Comparison of ENCODE assay signal across 13 mouse cellular contexts in the genomic region with DNA sequence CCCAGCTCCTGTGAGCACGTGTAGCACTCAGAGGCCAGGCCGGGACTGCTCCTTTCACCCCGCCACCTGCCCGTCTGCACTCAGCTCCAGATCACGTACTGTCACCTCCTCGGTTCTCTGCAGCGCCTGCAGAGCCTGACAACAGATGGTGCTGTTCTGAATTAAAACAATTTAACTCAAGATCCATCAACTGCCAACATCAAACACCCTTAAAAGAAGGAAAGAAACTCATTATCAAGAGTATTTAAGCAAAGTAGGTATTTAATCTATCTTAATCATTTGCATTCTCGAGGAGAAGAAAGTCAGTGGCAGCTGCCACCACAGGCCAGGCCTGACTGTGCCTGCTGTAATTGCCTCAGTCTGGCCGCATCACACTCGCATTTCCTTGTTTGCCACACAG. TPM values are rescaled to one million over a fixed set of nuclear protein-coding genes. Genes with fewer than 3 reads are reported as not detected.
DNase-seq lines count a peak whose midpoint lies in the region; ATAC-seq and TF ChIP-seq lines count a peak whose summit lies in the region.
"Had no signal": no experiment of that assay in that cellular context is flagged by ENCODE, and none has a peak within 500 bp of the region (broad histone marks: within the 10 kb centered on the region; RNA-seq: fewer than 3 reads in every experiment).

No protein-coding gene starts in this region.

- TF ChIP-seq CTCF in left cerebral cortex, adult 2 months (IDR thresholded peaks at IDR 0.05), result peak; percentile 17; the same call in 1 of the 2 replicates

- H3K27me3 ChIP-seq in forebrain, embryonic 13.5 days, result no peaks in the 10 kb centered on the region
- H3K27me3 ChIP-seq: neural tube, embryonic 13.5 days had no signal

- no peak overlapping the region for H3K4me2 ChIP-seq in forebrain, embryonic 13.5 days
- H3K4me2 ChIP-seq: neural tube, embryonic 13.5 days had no signal

- H3K27ac ChIP-seq in left cerebral cortex, adult 2 months, result peak overlapping the region; percentile 47; the same call in 1 of the 2 replicates
- peak overlapping the region; percentile 87 for H3K27ac ChIP-seq in forebrain, embryonic 13.5 days
- H3K27ac ChIP-seq: neural tube, embryonic 13.5 days had no signal

- no peaks in the 10 kb centered on the region for H3K9me3 ChIP-seq in forebrain, embryonic 13.5 days (replicated peaks)
- H3K9me3 ChIP-seq: neural tube, embryonic 13.5 days had no signal

- 21% methylated on average over 10 of the region's 10 CpGs for WGBS in forebrain, embryonic 13.5 days

- H3K36me3 ChIP-seq in forebrain, embryonic 13.5 days (ENCODE audit: poor library complexity, severe bottlenecking), result no peaks in the 10 kb centered on the region
- H3K36me3 ChIP-seq: neural tube, embryonic 13.5 days had no signal

- DNase-seq in left cerebral cortex, adult 2 months (ENCODE audit: extremely low spot score in 1 of 2, low spot score in 2 of 2), result no peak
- no peak for DNase-seq in left cerebral cortex, postnatal 10 days (ENCODE audit: extremely low spot score in 1 of 2, low spot score in 2 of 2)
- DNase-seq in cerebellum, adult 9-10 months, result peak; percentile 41
- DNase-seq in retina, embryonic 14.5 days (ENCODE audit: low spot score), result peak; percentile 56
- no peak for DNase-seq in spleen, postnatal 4 days (ENCODE audit: low spot score in 2 of 2)
- DNase-seq: adrenal gland, postnatal 14 days; heart, postnatal 10 days; kidney, adult 2 months; left cerebral cortex, postnatal 4 days; right cerebral cortex, postnatal 4 days had no signal

- intact Hi-C loops in left cerebral cortex, adult 2 months (cut with DNase I), result no loop called here
- intact Hi-C loops in left cerebral cortex, postnatal 10 days (cut with DNase I), result no loop called here

- peak; percentile 85 for ATAC-seq in forebrain, embryonic 13.5 days
- ATAC-seq in megakaryocyte-erythroid progenitor cell, adult 5-6 weeks (replicated peaks; ENCODE audit: low FRiP score, low TSS enrichment, poor library complexity, severe bottlenecking), result no peak

- no peak overlapping the region for H3K4me3 ChIP-seq in left cerebral cortex, adult 2 months
- no peak overlapping the region for H3K4me3 ChIP-seq in forebrain, embryonic 13.5 days
- H3K4me3 ChIP-seq: neural tube, embryonic 13.5 days had no signal

- no peak overlapping the region for H3K9ac ChIP-seq in forebrain, embryonic 13.5 days
- H3K9ac ChIP-seq: neural tube, embryonic 13.5 days had no signal

- peaks cover 59% of the 10 kb centered on the region for H3K4me1 ChIP-seq in forebrain, embryonic 13.5 days

RNA-seq across cellular contexts. Expression of a gene that starts 38.8 kb away (rescaled TPM):
- total RNA-seq in left cerebral cortex, adult 2 months (2021), result 10 to 100 TPM; 38.9 to 39.3 TPM
- 10 to 100 TPM; 33.5 to 37.9 TPM for total RNA-seq in left cerebral cortex, postnatal 10 days (2021)
- polyA plus RNA-seq in forebrain, embryonic 13.5 days (2015; fragmentation: Nextera tagmentation; extraction: Ambion mirVana), result 98.0 and 100 TPM in 2 replicates
- 33.2 and 40.7 TPM in 2 replicates for total RNA-seq in megakaryocyte-erythroid progenitor cell, adult 5-6 weeks (2014; fragmentation: Nextera tagmentation)
- 12.8 and 15.7 TPM in 2 replicates for total RNA-seq in megakaryocyte-erythroid progenitor cell, adult 5-6 weeks (2017)

Comparison
In these comparisons a context has a peak if more than half of its experiments do, and no peak if none do; other contexts are left out.
1. DNase-seq: peak in cerebellum, adult 9-10 months (single experiment) and retina, embryonic 14.5 days (single experiment); none in left cerebral cortex, adult 2 months (0 of 2), left cerebral cortex, postnatal 10 days (0 of 2) and spleen, postnatal 4 days (0 of 2).